Mouse (Mus musculus) ES-E14 (cell line): ENCODE data around the gene Ces4a.

ENCODE experiments used
- CHD2 ChIP-seq: IDR thresholded peaks from 2 replicates; pipeline ENCODE4 v1.6.1; 2014; ENCODE audit warnings: mild to moderate bottlenecking, low read depth, low read length, inconsistent platforms
- HCFC1 ChIP-seq: IDR thresholded peaks from 2 replicates; pipeline ENCODE4 v1.6.1; 2012; ENCODE audit warnings: low read length, inconsistent platforms, borderline replicate concordance; ENCODE audit not compliant: insufficient read depth
- MAFK ChIP-seq: IDR thresholded peaks from 2 replicates; pipeline ENCODE4 v1.6.1; 2014; ENCODE audit warnings: mild to moderate bottlenecking, low read depth, low read length, inconsistent platforms; ENCODE audit not compliant: insufficient read depth
- ZC3H11A ChIP-seq: IDR thresholded peaks from 2 replicates; pipeline ENCODE4 v1.6.1; 2012; ENCODE audit warnings: low read depth, mild to moderate bottlenecking, inconsistent platforms, low read length, borderline replicate concordance

DNA sequence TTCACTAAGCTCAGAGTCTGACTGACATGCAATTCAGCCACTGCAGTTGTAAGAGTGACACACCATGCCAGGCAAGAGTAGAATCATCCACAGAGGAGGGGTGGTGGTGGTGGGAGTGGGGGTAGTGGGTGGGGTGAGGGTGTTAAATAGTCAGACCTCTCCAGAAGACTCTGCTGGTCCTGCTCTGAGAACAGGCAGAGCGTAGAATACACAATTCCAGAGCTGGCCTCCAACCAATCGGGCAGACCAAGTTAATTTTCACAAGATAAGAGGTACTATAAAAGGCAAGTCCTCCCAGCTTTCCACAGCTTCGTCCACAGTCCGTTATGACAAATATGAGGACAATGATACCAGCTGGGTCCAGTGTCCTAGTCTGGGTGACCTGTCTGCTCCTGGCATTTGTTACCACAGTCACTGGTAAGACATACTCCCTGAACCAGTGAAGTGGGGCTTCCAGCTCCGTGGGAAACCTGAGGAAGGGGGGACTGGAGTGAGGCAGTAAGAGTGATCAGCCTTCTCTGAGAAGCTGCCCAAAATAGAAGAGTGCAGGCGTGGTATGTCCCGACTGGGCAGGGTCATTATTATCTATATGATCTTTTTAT, 48.0 kb upstream of the Ces4a start, which contains the start of gene Ces3b:
- TF ChIP-seq MAFK (no peak), HCFC1 (no peak), CHD2 (no peak), ZC3H11A (no peak)
